Mouse (Mus musculus): ENCODE measurements around the gene LTO1.

LTO1 gene

GRCm38 (mm10) chr7:144940585-144940984 is 25.7 kb downstream of the LTO1 start:
- DNase-seq, result no peak

GRCm38 (mm10) chr7:144941242-144941831 is 26.4 kb downstream of the LTO1 start:
- no peak for DNase-seq

GRCm38 (mm10) chr7:144942071-144942743 is 27.3 kb downstream of the LTO1 start:
- no peak for DNase-seq

- DNase-seq, result no peak
Observed at GRCm38 (mm10) chr7:144942744-144943135, 27.8 kb downstream of the LTO1 start.

GRCm38 (mm10) chr7:144943254-144943653 is 28.4 kb downstream of the LTO1 start:
- no peak for DNase-seq

GRCm38 (mm10) chr7:144958509-144959395 is 43.9 kb downstream of the LTO1 start:
- DNase-seq, result no peak

GRCm38 (mm10) chr7:144963911-144964310 is 49.0 kb downstream of the LTO1 start:
- no peak for DNase-seq

GRCm38 (mm10) chr7:144964316-144964715 is 49.4 kb downstream of the LTO1 start:
- DNase-seq, result no peak

GRCm38 (mm10) chr7:144965893-144966292 is 51.0 kb downstream of the LTO1 start:
- no peak for DNase-seq

GRCm38 (mm10) chr7:144970997-144971768 is 56.3 kb downstream of the LTO1 start:
- no peak for DNase-seq

- DNase-seq, result no peak
Observed at GRCm38 (mm10) chr7:144971769-144972168, 56.9 kb downstream of the LTO1 start.

GRCm38 (mm10) chr7:144973461-144973860 is 58.6 kb downstream of the LTO1 start:
- no peak for DNase-seq

- no peak for DNase-seq
Observed at GRCm38 (mm10) chr7:144977121-144977520, 62.2 kb downstream of the LTO1 start.

- no peak for DNase-seq
Observed at GRCm38 (mm10) chr7:144979814-144980213, 64.9 kb downstream of the LTO1 start.
